Mouse (Mus musculus) testis, postnatal 14 days (tissue): ENCODE data around the gene Nhsl2.
"Not testable (repeated sequence)": the region's sequence is repeated elsewhere in the genome, so short reads cannot be mapped to it uniquely, and the experiment has no call there.

Source experiments
- DNase-seq: peaks from one replicate; pipeline ENCODE4 v3.0.0; 2021; ENCODE audit warnings: low spot score

Nhsl2 gene

DNA sequence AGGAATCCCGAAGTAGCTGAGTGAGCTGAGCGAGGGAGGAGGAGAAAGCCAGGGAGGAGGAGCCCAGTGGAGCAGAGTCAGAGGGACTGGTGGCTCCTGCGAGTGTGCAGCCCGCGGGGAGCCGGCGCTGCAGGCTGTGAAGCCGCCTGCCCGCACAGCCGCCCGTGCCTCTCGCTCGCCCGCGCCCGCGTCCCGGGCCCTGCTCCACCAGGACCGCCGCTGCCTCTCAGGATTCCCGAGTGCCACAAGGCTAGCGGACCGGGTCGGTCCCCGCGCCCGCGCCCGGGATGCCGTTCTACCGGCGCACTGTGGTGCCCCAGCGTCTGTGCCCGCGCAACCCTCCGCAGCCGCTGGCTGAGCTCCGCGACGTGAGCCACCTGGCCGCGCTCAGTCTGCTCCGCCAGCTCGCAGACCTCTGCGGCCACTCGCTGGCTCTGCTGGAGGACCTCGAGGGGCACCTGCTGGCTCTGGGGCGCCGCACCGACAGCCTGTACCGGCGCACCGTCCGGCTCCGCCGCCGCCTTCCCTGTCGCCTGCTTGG is at the start of gene Nhsl2:
Gene Nhsl2, plus strand, starts transcription at position 105 of the 541 bp plus-strand sequence.
- peak; percentile 58 for DNase-seq

DNA sequence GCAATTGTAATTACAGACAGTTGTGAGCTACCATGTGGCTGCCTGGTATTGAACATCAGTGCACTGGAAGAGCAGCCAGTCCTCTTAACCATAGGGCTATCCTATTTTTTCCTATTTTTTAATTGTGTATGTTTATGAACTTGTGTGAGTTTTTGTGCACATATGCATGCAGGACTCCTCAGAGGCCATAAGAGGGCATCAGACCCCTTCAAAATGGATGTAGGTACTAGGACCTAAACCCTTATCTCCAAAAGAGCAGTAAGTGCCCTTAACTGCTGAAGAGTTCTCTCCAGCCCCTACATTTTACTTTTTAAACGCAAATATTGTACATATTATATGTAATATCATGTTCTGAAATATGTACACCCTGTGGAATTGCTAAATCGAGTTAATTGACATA is 43.7 kb upstream of the Nhsl2 start:
- no peak for DNase-seq

DNA sequence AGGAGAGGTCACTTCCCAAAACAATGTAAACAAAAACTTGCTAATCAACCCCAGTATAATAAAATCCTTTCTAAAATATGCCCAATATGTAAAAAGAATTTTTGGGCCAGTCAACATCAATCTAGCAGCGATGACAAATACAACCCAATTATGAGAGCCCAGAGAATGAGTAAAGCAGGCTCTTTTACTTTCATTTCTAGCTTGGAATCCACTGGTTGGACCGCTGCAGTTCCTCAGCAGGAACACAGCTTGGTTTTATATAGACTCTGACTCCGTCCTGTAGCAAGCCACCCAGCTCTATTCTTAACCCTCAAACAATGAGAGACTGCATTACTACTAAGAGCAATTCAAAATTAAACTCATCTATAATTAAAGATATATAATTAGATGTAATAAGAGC is 37.4 kb upstream of the Nhsl2 start:
- no peak for DNase-seq

DNA sequence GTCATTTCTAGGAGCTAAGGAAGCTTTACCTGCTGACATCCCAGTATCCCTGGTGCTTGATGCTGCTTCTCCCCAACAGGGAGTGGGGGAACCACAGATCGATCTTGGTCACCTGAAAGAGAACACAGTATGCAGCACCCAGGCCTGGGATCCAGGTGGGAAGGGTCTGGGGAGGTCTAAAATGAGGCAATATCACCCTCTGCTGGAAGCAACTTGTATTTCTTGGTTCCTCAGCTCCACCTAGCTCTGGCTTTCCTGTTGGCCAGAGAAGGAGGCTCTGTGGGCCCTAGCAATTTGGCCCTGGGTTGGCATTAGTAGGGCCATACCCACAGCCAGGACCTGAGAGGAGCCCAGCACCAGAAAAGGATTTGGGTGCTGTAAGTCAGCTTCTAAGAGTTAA is 30.0 kb upstream of the Nhsl2 start:
- DNase-seq, result no peak

DNA sequence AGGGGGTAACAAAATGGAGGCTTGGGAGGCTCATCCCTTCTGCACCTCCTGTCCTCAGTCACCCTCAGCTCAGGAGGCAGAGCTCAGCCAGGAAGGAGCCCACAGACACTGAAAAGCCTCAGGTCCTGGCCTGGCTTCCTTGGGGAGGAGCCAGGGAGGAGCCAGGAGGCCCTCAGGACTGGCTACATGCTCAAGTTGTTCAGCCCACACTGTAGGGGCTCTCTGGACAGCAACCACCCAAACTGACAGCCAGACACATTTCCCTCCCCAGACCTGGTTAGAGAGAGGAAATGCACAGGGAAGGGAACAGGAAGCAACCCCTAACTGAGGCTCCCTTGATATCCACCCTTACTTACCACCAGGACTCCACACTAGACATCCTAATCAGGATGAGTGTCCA is 29.2 kb upstream of the Nhsl2 start:
- not testable (repeated sequence) for DNase-seq

DNA sequence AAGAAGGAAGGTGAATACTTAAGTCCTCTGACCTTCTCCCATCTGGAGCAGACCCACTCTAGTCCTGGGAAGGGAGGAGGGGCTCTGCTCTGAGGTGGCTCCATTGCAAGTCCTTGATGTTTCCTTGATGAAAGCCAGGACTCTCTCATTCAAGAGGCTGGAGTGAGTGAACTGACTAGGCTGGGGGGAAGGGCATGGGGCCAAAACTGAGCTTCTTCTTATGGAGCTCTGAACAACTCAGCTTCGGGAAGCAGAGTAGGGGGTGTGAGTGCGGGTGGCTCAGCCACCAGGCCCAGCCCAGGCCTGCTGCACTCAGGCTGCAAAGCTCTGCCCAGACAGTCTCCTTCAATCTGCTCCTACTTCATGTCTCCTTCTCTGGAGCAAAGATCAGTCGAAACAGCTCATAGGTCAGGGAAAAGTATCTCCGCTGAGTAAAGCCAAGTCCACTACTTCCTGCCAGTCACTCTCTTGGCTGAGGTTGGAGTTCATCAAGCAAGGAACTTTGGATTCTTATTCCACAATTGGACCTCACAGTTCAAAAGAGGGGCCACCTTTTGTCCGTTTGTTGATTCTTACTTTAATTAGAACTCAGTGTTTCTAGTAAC is 1.9 kb upstream of the Nhsl2 start:
- no peak for DNase-seq

DNA sequence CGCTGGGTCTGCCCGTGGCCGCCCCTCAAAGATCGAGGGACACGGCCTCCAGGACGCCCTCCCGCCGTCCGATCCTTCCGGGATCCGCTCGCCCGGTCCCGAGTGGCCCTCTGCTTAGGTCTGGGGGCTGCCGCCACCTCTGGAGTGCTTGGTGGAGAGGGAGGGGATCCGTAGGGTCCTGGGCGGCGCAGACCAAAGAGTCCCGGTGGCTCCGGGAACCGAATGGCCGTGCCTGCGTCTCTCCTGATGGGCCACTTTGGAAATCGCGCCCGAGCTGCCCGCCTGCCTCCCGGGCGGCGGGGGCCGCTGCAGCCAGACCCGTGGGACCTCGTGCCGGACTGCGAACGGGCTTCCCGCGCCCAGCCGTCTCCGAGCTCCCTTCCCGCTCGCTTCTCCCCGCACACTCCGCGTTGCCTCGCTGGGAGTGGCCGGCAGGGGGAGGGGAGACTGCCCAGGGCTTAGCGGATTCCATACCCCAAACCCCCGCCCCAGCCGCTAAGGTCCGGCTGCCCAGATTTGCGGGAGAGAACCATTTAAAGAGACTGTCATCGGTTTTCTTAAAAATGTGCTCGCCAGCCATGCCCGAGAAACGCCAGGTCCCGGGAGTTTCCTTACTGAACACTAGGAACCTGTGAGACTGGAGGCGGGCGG is 841 bp downstream of the Nhsl2 start:
- peak; percentile 16 for DNase-seq

DNA sequence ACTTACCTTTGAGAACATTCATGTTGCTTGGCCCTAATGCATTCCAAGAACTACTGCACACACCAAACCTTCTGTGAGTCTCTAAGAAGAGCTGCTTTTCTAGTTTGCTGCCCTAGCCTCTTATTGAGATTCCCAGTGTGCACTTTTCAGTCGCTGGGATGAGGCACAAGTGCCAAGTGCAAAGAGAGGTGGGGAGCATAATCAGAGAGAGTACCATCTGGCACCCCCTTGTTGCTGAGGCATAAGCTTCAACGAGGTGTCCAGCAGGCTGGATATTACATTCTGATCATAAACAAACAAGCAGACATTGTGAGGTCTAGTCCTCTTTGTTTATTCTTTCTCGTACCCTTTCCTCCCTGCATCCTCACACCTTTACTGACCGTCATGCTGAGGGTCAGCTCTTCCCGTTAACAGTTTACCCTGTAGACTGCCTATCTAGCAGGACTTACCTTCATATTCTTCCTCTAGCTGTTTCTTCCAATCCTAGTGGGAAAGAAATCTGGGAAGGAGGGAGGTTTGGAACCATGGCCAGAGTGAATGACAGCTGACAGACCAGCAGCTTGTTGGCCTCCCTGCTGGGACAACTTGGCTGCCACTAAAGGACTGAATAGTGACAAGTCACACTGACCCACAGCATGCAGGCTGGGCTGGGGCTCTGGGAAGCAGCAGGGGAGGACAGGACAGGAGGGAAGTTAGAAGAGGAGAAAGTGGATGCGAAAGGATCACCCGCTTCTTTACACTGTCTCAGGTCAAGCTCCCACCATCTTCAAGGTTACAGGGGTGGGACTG is 2.6 kb downstream of the Nhsl2 start:
- DNase-seq, result no peak

DNA sequence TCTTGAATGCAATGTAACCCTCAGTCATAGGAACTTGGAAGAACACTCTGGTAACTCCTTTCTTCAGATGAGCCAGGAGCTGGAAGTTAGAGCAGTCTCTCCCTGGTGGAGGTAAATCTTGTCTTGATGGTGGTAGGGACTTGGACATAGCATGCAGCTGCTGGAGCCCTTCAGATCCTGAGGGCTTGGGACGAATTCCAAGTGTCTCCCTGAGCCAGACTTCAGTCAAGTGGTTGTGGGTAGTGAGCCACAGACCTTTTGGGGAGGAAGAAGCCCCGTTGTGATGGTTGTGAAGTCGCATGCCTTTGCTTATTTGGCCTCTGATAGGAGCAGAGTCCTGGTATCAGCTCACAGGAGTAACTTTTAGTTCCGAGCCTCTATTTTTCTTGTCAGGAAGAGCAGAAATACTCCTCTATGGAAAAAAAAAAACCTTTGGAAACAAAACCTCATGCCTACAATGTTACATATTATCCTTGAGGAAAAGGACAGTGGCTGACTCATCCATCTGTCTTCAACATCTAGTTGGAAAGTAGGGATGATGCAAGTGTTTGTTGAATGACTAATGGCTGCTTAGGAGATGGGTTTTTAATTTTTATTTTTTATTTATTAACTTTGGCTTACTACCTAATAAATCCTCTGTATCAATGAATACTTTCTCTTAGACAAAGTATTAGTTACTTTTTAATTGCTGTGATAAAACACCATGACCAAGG is 14.6 kb downstream of the Nhsl2 start:
- no peak for DNase-seq

DNA sequence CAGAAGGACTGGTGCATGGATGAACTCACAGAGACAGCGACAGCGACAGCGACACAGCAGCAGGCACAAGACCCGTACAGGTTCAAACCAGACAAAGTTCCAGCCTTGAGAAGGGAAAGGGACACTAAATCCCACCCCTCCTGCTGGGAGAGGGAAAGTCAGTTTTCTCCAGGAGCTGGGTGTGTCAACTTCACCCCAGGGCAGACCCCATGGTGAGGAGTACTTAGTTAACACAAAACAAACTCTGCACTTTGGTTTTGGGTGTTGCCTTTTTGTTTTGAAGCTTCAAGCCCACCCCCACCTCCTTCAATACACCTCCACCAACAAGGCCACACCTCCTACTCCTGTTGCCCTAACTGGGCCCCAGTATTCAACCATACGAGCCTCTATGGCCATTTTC is 15.6 kb downstream of the Nhsl2 start:
- DNase-seq, result no peak

DNA sequence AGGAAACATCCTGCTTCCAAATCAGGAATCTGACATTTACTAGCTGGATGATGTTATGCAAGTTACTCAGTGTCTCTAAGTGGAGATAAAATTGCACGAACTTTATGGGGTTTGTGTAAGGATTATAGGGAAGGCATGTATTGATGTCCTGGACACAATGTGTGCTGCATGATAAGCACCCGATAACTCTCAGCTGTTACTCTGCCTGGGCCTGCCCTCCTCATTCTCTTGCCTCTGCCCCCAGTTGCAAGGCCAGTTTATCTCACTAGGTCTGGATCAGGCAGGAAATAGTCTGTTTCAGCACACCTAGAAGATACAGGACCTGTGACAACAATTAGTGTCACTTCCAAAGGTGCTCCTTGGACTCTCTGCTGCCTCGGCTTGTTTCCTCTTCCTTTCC is 25.0 kb downstream of the Nhsl2 start:
- no peak for DNase-seq

DNA sequence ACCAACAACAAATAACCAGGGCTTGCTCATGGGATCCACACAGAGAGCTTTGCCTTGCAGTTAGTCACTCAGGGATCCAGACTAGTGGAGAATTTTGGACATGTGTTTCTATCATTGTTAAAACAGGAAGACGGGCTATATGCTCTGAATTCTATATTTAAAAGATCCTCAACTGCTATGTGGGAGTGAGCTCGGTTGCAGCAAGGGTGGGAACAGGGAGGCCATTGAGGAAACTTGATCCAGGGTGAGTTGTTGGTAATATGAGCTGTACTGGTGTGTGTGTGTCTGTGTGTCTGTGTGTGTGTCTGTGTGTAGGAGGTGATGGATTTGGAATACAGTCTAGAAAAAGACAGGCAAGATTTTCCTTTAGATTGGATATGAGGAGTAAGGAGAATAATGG is 25.7 kb downstream of the Nhsl2 start:
- DNase-seq, result no peak

DNA sequence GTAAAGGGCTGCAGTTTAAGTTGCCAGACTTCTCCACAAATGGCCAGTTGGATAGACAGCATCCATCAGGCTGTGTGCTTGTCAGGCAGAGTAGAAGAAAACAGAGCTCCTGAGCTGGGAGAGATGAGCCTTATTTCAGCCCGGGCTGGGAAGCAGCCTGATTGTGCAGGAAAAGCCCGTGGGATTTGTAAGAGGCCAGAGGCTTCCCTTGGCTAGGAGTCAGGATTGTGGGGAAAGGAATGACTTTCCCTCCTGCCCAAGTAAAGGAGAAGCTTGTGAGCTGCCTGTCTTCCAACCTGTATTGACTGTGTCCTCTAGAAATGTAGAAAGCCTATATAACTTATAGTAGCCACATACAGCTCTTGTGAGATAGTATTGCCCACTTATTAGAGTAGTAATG is 27.0 kb downstream of the Nhsl2 start:
- DNase-seq, result peak; percentile 14

DNA sequence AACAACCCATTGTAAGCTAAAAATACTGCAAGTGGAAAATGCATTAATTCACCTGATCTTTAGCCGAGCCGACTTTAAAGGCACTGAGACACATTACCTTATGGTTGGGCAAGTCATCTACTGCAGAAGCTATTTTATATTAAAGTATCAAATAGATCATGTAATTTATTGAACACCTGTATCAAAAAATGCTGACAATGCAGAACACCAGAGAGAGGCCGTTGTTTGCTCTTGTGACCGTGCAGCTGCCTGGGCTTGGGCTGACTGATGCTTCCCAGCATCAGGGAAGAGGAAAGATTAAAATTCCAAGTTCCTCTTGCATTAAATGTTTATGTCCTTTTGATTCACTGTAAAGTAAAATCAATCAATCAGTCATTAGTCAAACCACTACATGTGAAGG is 28.7 kb downstream of the Nhsl2 start:
- no peak for DNase-seq

DNA sequence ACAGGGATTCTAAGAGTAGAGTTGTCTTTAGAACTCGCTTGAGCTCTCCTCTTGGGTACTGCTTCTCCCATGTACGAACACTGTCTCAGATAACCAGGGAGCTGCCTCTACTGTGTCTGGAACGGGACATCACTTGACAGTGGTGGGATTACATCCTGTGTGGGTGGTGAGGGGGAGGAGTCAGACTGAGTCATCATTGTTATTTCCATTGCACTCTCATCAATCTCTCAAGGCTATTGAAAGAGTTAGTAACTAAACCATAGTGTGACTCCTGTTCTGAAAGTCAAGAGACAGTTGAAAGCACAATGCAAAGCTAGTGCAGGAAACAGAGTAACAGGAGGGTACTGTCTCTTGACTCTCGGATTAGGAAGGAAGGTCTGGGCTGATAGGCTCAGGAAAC is 29.4 kb downstream of the Nhsl2 start:
- DNase-seq, result no peak

DNA sequence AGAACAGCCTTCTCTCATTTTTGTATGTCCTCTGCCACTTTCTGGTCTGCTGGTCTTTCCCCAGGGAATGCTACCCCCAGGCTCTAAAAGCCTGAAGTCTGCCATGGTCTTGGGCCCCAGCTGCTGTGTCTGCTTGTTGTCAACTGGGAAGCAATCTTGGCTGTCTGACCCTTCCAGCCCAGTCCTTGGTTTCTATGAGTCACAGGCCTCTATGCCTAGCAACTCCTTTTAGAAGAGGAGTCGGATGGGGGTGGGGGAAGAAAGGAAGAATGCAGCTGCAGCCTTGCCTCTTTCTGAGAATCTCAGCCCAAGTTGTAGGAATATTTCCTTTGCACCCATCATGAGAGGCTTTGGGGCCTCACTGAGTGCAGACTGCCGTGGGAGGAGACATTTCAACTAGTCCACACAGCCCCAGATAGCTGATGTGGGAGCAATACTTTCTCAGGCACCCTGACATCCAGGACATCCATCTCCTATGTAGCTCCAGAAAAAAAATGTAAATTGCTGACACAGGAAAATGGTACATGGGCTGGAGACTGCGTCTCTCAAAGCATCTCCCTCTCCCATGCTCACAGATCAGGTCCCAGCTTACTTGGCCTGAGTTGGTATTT is 33.1 kb downstream of the Nhsl2 start:
- DNase-seq, result no peak

DNA sequence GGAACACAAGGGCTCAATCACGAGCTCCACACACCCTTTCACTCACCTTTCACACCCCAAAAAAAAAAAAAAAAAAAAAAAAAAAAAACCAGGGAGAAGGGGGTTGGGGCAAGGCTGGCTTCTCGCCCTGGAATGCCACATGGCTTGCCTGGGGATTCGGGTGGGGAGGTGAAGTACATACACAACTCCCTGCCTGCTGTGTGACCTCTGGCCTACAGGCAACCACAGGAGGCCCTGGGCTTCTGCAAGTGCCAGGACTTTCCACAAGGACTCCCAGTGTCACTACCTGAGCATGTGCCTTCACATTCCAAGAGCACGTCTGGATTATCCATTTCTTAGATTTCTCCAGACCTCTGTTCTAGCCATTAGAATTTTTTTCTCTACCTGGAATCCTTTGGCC is 40.2 kb downstream of the Nhsl2 start:
- DNase-seq, result no peak

DNA sequence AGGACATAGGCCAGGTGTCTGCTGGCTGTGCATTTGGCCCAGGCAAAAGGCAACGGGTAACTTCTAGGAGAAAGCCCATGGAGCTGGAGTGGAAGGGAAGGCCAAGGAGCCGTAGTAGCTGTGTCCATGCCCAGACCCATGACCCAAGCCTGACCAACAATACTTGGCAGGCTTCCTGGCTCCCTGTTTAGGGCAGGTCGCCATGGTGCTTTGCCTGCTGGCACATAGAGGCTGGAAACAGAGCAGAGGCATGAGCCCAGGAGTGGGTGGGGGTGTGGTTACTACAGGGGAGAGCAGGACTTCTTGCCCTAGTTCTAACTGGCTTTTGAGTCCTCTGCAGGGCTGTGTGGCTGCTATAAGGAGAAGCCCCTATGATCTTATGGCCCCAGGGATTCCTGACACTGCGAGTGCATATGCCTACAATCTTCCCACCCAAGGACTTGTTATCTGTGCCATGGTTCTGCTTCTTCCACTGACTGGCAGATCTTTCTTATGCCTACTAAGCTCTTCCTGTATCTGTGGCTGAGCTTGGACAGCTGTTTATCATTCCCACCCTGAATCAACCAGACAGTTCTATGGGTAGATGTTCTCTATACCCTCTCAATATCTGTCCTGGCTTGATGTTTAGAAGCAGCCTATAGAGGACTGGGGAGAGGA is 40.8 kb downstream of the Nhsl2 start:
- DNase-seq, result no peak

DNA sequence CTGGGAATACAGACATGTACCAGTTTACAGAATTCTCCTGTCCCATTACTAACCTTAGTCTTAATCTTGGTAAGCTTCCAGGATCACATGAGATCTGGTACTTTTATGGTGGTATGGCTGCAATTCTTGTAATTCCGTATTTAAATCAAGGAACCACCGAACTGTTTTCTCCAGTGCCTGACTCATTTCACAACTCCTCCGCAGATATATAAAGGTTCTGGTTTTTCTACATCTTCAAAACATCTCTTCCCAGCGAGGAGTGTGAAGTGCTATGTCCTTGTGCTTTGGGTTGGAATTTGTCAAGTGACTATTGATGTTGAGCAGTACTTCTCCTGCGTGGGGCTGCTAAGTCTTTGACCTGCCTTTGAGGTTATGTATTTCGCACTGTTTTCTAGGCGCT is 44.6 kb downstream of the Nhsl2 start:
- no peak for DNase-seq

DNA sequence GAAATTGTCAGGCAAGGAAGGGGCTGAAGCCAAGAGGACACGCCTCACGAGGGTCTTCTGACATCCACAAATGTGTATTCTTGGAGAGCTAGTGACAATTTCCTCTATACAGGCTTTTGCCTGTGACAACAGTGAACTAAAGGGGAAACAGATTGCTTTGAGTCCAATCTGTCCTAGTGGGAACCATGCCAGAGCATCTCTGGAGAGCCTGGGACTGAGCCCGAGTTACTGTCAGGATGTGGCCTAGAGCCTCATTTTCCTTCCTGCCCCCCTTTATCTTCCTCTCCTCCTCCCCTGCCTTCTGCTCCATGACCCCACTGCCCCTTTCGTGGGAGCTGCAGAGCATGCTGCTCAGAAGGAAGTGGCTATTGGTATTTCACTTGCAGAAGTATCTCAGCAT is 49.2 kb downstream of the Nhsl2 start:
- DNase-seq, result no peak

DNA sequence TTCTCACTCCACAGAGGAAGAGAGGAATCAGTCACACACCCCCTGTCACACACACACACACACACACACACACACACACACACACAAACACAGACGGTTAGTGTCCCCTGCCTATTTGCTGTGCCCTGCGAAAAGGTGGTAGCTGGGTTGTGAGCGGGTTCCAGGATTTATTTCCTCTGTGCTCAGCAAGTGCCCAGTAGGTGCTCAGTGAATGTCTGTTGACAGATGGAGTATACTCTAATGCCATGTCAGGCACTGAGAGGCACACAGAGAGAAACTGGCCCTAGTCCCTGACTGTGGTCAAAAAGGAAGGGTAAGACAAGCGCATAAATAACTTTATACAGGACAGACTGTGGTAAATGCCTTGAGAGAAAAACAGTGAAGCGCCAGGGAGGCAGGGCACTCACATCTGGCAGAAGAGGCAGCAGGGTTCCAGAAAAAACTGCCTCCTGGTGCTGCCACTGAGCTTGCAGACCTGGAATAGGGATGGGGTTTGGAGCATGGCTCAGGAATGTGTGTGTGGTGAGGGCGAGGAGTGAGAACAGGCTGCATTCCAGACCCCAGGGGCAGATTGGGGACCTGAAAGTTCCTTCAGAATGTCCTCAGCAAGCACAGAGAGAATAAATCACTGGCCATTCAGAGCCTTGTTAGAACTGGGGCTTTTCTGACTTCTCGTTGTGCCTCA is 52.8 kb downstream of the Nhsl2 start:
- DNase-seq, result no peak
